Mouse (Mus musculus) cerebellum, adult 2 months (tissue): ENCODE results near the gene Fam83b.

Experiments
- CTCF ChIP-seq: fragments of 200-500 bp; IDR thresholded peaks from 2 replicates; pipeline ENCODE4 v1.5.1; 2011; ENCODE audit warnings: low read depth, mild to moderate bottlenecking, control low read depth, low read length, moderate library complexity, borderline replicate concordance; ENCODE audit not compliant: insufficient read depth
- POLR2A ChIP-seq: fragments of 200-500 bp; IDR thresholded peaks from 2 replicates; pipeline ENCODE4 v1.6.1; 2011; ENCODE audit warnings: low read length, control low read depth, borderline replicate concordance; ENCODE audit not compliant: insufficient read depth

DNA sequence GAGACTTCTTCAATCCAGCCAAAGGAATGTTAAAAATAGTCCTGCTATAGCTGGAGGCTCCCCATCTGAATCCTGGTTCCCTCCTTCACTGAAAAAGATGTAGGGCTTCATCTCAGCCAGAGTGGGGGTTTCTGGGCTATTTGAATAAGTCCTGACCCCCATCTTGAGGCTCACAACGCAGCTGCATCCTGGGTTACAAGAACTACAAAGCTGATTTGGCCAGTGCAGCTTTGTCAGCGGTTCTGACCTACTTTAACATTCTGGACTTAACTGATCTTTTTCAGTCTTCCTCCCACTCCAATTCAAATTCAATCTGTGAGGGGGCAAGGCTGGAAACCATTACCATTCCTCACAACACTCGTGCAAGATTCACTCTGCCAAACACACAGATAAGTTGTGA lies 20.2 kb downstream of the Fam83b start:
- TF ChIP-seq POLR2A (no peak), CTCF (no peak)
